Mouse (Mus musculus) spleen, adult 2 months (tissue): ENCODE data around the gene Ppp1r18.

Source experiments
- CTCF ChIP-seq: fragments of 200-500 bp; IDR thresholded peaks from 2 replicates; pipeline ENCODE4 v1.5.1; 2011; ENCODE audit warnings: mild to moderate bottlenecking, inconsistent platforms; ENCODE audit not compliant: insufficient read depth, insufficient read length, insufficient replicate concordance; ENCODE audit errors: extremely low read depth
- POLR2A ChIP-seq: fragments of 200-500 bp; IDR thresholded peaks from 2 replicates; pipeline ENCODE4 v1.6.1; 2011; ENCODE audit warnings: low read depth, low read length, inconsistent platforms

DNA sequence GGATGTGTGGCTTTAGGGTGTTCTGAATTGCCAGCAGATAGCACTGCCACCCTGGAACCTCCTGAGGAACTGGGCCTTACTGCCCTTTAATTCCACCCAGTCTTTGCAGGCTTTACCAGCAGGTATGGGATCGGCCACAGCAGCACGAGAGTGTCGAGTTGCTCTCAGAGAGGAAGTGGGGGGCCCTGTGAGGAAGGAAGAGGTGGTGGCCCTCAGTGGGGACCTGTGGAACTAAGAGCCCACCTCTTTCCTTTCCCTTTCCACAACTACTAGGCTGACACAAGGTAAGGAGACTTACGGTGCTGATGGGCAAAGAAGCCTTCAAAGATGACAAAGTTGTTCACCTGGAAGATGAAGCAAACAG is 38.6 kb downstream of the Ppp1r18 start:
- TF ChIP-seq CTCF, result no peak
- no peak for TF ChIP-seq POLR2A
